Mouse (Mus musculus) liver, embryonic 11.5 days (tissue): Measurements from ENCODE around the gene Cyfip2. TPM values are rescaled to one million over a fixed set of nuclear protein-coding genes. Genes with fewer than 3 reads are reported as not detected.

Experiments used
- ATAC-seq: fragments of 200-750 bp; cut with Nextera tagmentation; replicated peaks from 2 replicates; pipeline ENCODE4 v1.8.0; 2017; ENCODE audit warnings: moderate number of reproducible peaks, mild to moderate bottlenecking, moderate TSS enrichment, moderate library complexity; ENCODE audit not compliant: low FRiP score
- DNase-seq: peaks from one replicate; pipeline ENCODE4 v3.0.0-alpha.2; 2017; ENCODE audit warnings: low spot score
- H3K27ac ChIP-seq: fragments of 300-500 bp; sonication (generic); 2 replicates; pipeline ENCODE4 v1.5.1; 2014; ENCODE audit warnings: mild to moderate bottlenecking, low read depth, low read length, control low read depth
- H3K27me3 ChIP-seq: fragments of 300-500 bp; sonication (generic); replicated peaks from 2 replicates; pipeline ENCODE4 v1.6.1; 2014; ENCODE audit warnings: low read length, mixed read lengths; ENCODE audit not compliant: control insufficient read depth, insufficient read depth
- H3K36me3 ChIP-seq: fragments of 300-500 bp; sonication (generic); 2 replicates; pipeline ENCODE4 v1.6.1; 2014; ENCODE audit warnings: mild to moderate bottlenecking, low read length, moderate library complexity, mixed read lengths; ENCODE audit not compliant: control insufficient read depth, insufficient read depth
- H3K4me1 ChIP-seq: fragments of 300-500 bp; sonication (generic); replicated peaks from 2 replicates; pipeline ENCODE4 v1.6.1; 2014; ENCODE audit warnings: low read length, mixed read lengths; ENCODE audit not compliant: control insufficient read depth, insufficient read depth
- H3K4me2 ChIP-seq: fragments of 300-500 bp; sonication (generic); 2 replicates; pipeline ENCODE4 v1.6.1; 2014; ENCODE audit warnings: mild to moderate bottlenecking, control low read depth, moderate library complexity
- H3K4me3 ChIP-seq: fragments of 300-500 bp; sonication (generic); 2 replicates; pipeline ENCODE4 v1.5.1; 2014; ENCODE audit warnings: low read depth, low read length, control low read depth
- H3K9ac ChIP-seq: fragments of 300-500 bp; sonication (generic); 2 replicates; pipeline ENCODE4 v1.6.1; 2014; ENCODE audit warnings: low read depth, low read length, control low read depth
- H3K9me3 ChIP-seq: fragments of 300-500 bp; sonication (generic); 2 replicates; pipeline ENCODE4 v1.6.1; 2016; ENCODE audit warnings: low read length, inconsistent platforms, mixed read lengths; ENCODE audit not compliant: control insufficient read depth
- WGBS: fragments of 180-500 bp; shearing (Covaris S2); extraction: QIAGEN DNeasy Blood & Tissue Kit; methylation state at CpG from one replicate; pipeline ENCODE4 v1.1.7; 2014; 5-methylcytosine and 5-hydroxymethylcytosine counted together
- polyA plus RNA-seq: library from polyadenylated mRNA; unstranded; fragments of >200 nt; fragmentation: Nextera tagmentation; extraction: Ambion mirVana; gene quantifications from 2 replicates; pipeline ENCODE4 v1.2.1, GENCODE M21; 2014

The Cyfip2 gene
- polyA plus RNA-seq, 1 experiment from 2014 or later = 8.7 TPM

GRCm38 (mm10) chr11:46264584-46264983 is 48.1 kb downstream of the Cyfip2 start:
- Histone ChIP-seq H3K27me3 (no peaks in the 10 kb centered on the region), H3K9ac (no peak overlapping the region), H3K4me2 (no peak overlapping the region), H3K4me3 (no peak overlapping the region), H3K36me3 (no peaks in the 10 kb centered on the region), H3K27ac (no peak overlapping the region), H3K9me3 (no peaks in the 10 kb centered on the region), H3K4me1 (no peaks in the 10 kb centered on the region)
- WGBS = 79% methylated on average over 3 of the region's 3 CpGs
- ATAC-seq (no peak), DNase-seq (no peak)

GRCm38 (mm10) chr11:46263291-46263690 is 49.4 kb downstream of the Cyfip2 start:
- DNase-seq (no peak), ATAC-seq (no peak)
- no peak overlapping the region for H3K9ac ChIP-seq

GRCm38 (mm10) chr11:46262854-46263253 is 49.8 kb downstream of the Cyfip2 start:
- Histone ChIP-seq H3K4me2 (no peak overlapping the region), H3K27ac (no peak overlapping the region), H3K27me3 (no peaks in the 10 kb centered on the region), H3K36me3 (no peaks in the 10 kb centered on the region), H3K4me3 (no peak overlapping the region), H3K9ac (no peak overlapping the region), H3K9me3 (no peaks in the 10 kb centered on the region), H3K4me1 (no peaks in the 10 kb centered on the region)
- WGBS = 71% methylated on average over 3 of the region's 3 CpGs
- ATAC-seq (no peak), DNase-seq (no peak)

More at GRCm38 (mm10) chr11:46263291-46263690, 49.4 kb downstream of the Cyfip2 start:
- WGBS = 86% methylated on average over 11 of the region's 11 CpGs
- Histone ChIP-seq H3K27ac (no peak overlapping the region), H3K27me3 (no peaks in the 10 kb centered on the region), H3K4me1 (no peaks in the 10 kb centered on the region), H3K4me3 (no peak overlapping the region), H3K9me3 (no peaks in the 10 kb centered on the region), H3K4me2 (no peak overlapping the region), H3K36me3 (no peaks in the 10 kb centered on the region)

- Histone ChIP-seq H3K9ac (no peak overlapping the region), H3K4me2 (no peak overlapping the region), H3K9me3 (no peaks in the 10 kb centered on the region), H3K36me3 (no peaks in the 10 kb centered on the region), H3K27ac (no peak overlapping the region), H3K27me3 (no peaks in the 10 kb centered on the region), H3K4me1 (no peaks in the 10 kb centered on the region), H3K4me3 (no peak overlapping the region)
- DNase-seq (no peak), ATAC-seq (no peak)
- 91% methylated on average over 8 of the region's 8 CpGs for WGBS
These were observed 53.9 kb downstream of the Cyfip2 start for GRCm38 (mm10) chr11:46258749-46259148.

- 56% methylated on average over 4 of the region's 4 CpGs for WGBS
- Histone ChIP-seq H3K36me3 (no peaks in the 10 kb centered on the region), H3K9ac (no peak overlapping the region), H3K27me3 (no peaks in the 10 kb centered on the region), H3K4me2 (no peak overlapping the region), H3K4me1 (no peaks in the 10 kb centered on the region), H3K9me3 (no peaks in the 10 kb centered on the region), H3K27ac (no peak overlapping the region), H3K4me3 (no peak overlapping the region)
- DNase-seq = no peak
- ATAC-seq = no peak
These were observed 54.5 kb downstream of the Cyfip2 start for GRCm38 (mm10) chr11:46258207-46258606.

GRCm38 (mm10) chr11:46255291-46255690 is 57.4 kb downstream of the Cyfip2 start:
- Histone ChIP-seq H3K4me1 (no peaks in the 10 kb centered on the region), H3K9me3 (no peaks in the 10 kb centered on the region), H3K27ac (no peak overlapping the region), H3K27me3 (no peaks in the 10 kb centered on the region), H3K4me3 (no peak overlapping the region), H3K9ac (no peak overlapping the region), H3K36me3 (no peaks in the 10 kb centered on the region), H3K4me2 (no peak overlapping the region)
- 80% methylated on average over 2 of the region's 2 CpGs for WGBS
- ATAC-seq = no peak
- no peak for DNase-seq

GRCm38 (mm10) chr11:46251994-46252393 is 60.7 kb downstream of the Cyfip2 start:
- Histone ChIP-seq H3K4me3 (no peak overlapping the region), H3K27ac (no peak overlapping the region), H3K9me3 (no peaks in the 10 kb centered on the region), H3K9ac (no peak overlapping the region), H3K27me3 (no peaks in the 10 kb centered on the region), H3K4me2 (no peak overlapping the region), H3K4me1 (no peaks in the 10 kb centered on the region), H3K36me3 (no peaks in the 10 kb centered on the region)
- ATAC-seq = peak; percentile 54; the same call in 1 of the 2 replicates
- WGBS = 25% methylated on average over 7 of the region's 7 CpGs
- DNase-seq = no peak

GRCm38 (mm10) chr11:46248352-46248751 is 64.3 kb downstream of the Cyfip2 start:
- ATAC-seq (no peak), DNase-seq (no peak)
- no peak overlapping the region for H3K9ac ChIP-seq
- no peaks in the 10 kb centered on the region for H3K9me3 ChIP-seq
- no peak overlapping the region for H3K27ac ChIP-seq
- no peak overlapping the region for H3K4me2 ChIP-seq
- 84% methylated on average over 3 of the region's 3 CpGs for whole genome bisulfite sequencing
- no peaks in the 10 kb centered on the region for H3K36me3 ChIP-seq
- H3K4me3 ChIP-seq = no peak overlapping the region
- no peaks in the 10 kb centered on the region for H3K4me1 ChIP-seq
- H3K27me3 ChIP-seq = no peaks in the 10 kb centered on the region

GRCm38 (mm10) chr11:46246393-46246792 is 66.3 kb downstream of the Cyfip2 start:
- Histone ChIP-seq H3K4me1 (peaks cover 8% of the 10 kb centered on the region), H3K4me3 (no peak overlapping the region), H3K9me3 (no peaks in the 10 kb centered on the region), H3K27ac (no peak overlapping the region), H3K9ac (no peak overlapping the region), H3K4me2 (no peak overlapping the region), H3K27me3 (no peaks in the 10 kb centered on the region), H3K36me3 (no peaks in the 10 kb centered on the region)
- ATAC-seq = no peak
- WGBS = 49% methylated on average over 7 of the region's 7 CpGs
- DNase-seq = no peak
